Mouse (Mus musculus): Measurements from ENCODE around the gene Bzw2. TPM values are rescaled to one million over a fixed set of nuclear protein-coding genes. Genes with fewer than 3 reads are reported as not detected.
A peak's percentile ranks its signal among the peaks of the same experiment; 100 is the strongest.

Bzw2 gene
- polyA plus RNA-seq, 1 experiment from 2014 or later, result 256 TPM

DNA sequence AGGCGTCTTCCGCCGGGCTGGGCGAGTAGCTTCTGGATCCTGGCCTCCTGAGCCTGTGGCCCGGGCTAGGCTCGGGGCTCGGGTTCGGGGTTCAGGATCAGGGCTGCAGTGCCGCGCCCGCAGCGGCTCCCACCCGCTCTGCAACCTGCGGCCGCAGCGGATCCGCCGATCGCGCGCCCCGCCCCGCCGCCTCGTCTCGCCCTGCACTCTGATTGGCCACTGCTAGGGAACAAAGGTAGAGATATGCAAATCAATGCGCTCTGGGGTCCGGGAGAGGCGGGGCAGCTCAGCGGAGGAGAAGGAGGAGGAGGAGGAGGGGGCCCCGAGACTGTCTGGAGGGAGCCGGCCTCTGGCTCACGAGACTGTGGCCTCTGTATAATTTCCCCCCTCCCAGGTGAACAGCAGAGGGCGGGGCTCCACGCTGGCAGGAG, 115.5 kb downstream of the Bzw2 start, which contains the start of gene Tspan13:
TSS of gene Tspan13 (minus strand) at position 153 of the 431 bp plus-strand sequence.
- WGBS, result 0% methylated on average over 35 of the region's 35 CpGs
- no peaks in the 10 kb centered on the region for H3K36me3 ChIP-seq (ENCODE audit: control insufficient read depth, insufficient read depth, low read length)
- H3K4me1 ChIP-seq (ENCODE audit: control insufficient read depth, insufficient read depth, low read length), result no peaks in the 10 kb centered on the region
- H3K9me3 ChIP-seq (ENCODE audit: control insufficient read depth, low read length), result no peaks in the 10 kb centered on the region
- H3K27me3 ChIP-seq (ENCODE audit: control insufficient read depth, insufficient read depth, low read length), result no peaks in the 10 kb centered on the region
- H3K27ac ChIP-seq (ENCODE audit: low read depth, low read length), result peak within 1 kb of the TSS; percentile 45; the same call in 1 of the 2 replicates
- peak within 1 kb of the TSS; percentile 78 for H3K4me3 ChIP-seq (ENCODE audit: low read length)
- H3K4me2 ChIP-seq (replicated peaks; ENCODE audit: low read depth, low read length), result peak within 1 kb of the TSS; percentile 82
- peak within 1 kb of the TSS; percentile 75 for H3K9ac ChIP-seq (ENCODE audit: low read depth, low read length)
- peak; percentile 99 for ATAC-seq (ENCODE audit: low FRiP score, low TSS enrichment)

Other genes starting within 250 kb of the Bzw2 start
- gene Agr3, start 232.5 kb downstream of the Bzw2 start, polyA plus RNA-seq (2014; fragmentation: Nextera tagmentation; extraction: Ambion mirVana), result not detected in 2 replicates
- 2.1 and 2.8 TPM in 2 replicates for gene Agr2, start 165.2 kb downstream of the Bzw2 start, polyA plus RNA-seq (2014; fragmentation: Nextera tagmentation; extraction: Ambion mirVana)
- gene Tspan13, start 115.6 kb downstream of the Bzw2 start, polyA plus RNA-seq (2014; fragmentation: Nextera tagmentation; extraction: Ambion mirVana), result 92.9 and 99.7 TPM in 2 replicates
- 29.0 and 36.4 TPM in 2 replicates for gene Ankmy2, start 966 bp downstream of the Bzw2 start, polyA plus RNA-seq (2014; fragmentation: Nextera tagmentation; extraction: Ambion mirVana)
- not detected in 2 replicates for gene Lrrc72, start 95.3 kb upstream of the Bzw2 start, polyA plus RNA-seq (2014; fragmentation: Nextera tagmentation; extraction: Ambion mirVana)
- 42.9 and 50.1 TPM in 2 replicates for gene Sostdc1, start 156.1 kb upstream of the Bzw2 start, polyA plus RNA-seq (2014; fragmentation: Nextera tagmentation; extraction: Ambion mirVana)
- gene Ispd, start 223.4 kb upstream of the Bzw2 start, polyA plus RNA-seq (2014; fragmentation: Nextera tagmentation; extraction: Ambion mirVana), result 12.5 and 16.7 TPM in 2 replicates
- gene D630036H23Rik, start 224.1 kb upstream of the Bzw2 start, polyA plus RNA-seq (2014; fragmentation: Nextera tagmentation; extraction: Ambion mirVana), result 0.77 and 2.8 TPM in 2 replicates